Mouse (Mus musculus): ENCODE measurements around the gene Gm10322. TPM values are rescaled to one million over a fixed set of nuclear protein-coding genes. Genes with fewer than 3 reads are reported as not detected.

The Gm10322 gene
- not detected in 2 replicates for polyA plus RNA-seq (2012; rRNA removed)

DNA sequence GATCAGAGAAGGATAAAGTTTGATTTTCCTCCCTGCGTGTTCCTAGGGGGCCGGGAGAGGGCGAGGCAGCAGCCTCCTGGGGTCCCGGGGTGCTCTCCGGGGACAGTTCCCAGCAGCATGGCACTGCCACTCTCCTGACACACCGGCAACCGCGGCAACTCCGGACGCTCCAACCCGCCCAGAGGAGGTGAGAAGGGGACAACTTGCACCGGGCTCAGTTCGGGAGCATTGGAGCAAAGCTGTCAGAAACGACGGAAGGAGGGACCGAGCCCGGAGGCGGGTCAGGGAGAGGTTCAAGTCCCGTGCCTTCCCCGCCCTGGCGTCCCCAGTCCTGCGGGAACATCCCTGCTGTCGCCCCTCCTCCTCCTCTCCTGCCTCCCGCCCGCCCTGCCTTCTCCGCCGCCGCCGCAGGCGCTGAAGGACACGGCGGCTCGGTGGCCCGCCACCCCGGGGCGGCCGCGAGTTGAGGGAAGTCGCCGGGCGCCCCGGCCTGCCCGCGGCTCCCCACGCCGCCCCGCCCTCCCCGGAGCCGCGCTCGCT, at the start of gene Gm10322:
Gene Gm10322, plus strand, starts transcription at position 83 of the 540 bp plus-strand sequence.

DNA sequence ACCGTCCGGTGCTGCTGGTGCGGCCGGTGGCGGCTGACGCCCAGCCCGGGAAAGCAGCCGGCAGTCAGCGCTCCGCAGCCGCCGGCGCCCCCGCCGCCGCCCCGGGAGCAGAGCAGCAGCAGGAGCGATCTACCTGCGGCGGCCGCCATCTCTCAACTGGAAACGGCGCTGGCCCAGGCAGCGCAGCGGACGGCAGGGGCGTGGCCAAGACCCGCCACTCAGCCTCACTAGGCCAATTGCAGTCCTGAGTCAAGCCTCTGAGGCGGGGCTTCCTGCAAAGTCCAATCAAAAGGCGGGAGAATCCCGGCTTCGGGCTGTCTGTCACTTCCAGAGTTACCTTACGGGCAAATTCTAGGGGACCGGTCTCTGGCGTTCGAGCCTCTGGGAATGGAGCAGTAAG, 659 bp downstream of the Gm10322 start, which contains the start of gene Mcu:
Gene Mcu, minus strand, starts transcription at position 171 of the 400 bp plus-strand sequence.

Other genes starting within 250 kb of the Gm10322 start
- gene Gm10273, start 220.4 kb upstream of the Gm10322 start, polyA plus RNA-seq (2012; rRNA removed), result 4.4 and 5.8 TPM in 2 replicates
- 33.9 and 37.0 TPM in 2 replicates for gene Pla2g12b, start 212.4 kb upstream of the Gm10322 start, polyA plus RNA-seq (2012; rRNA removed)
- 29.2 and 29.5 TPM in 2 replicates for gene Oit3, start 174.3 kb upstream of the Gm10322 start, polyA plus RNA-seq (2012; rRNA removed)
- gene Mcu, start 629 bp downstream of the Gm10322 start, polyA plus RNA-seq (2012; rRNA removed), result 4.6 and 5.2 TPM in 2 replicates
- gene Micu1, start 86.4 kb downstream of the Gm10322 start, polyA plus RNA-seq (2012; rRNA removed), result 25.4 and 25.9 TPM in 2 replicates

All from liver, embryonic 18 days (tissue).